ENCODE assay signal across 10 mouse cellular contexts in genomic region chr14:120970637-120971036, GRCm38 (mm10). TPM values are rescaled to one million over a fixed set of nuclear protein-coding genes. Genes with fewer than 3 reads are reported as not detected.
DNase-seq lines count a peak whose midpoint lies in the region; ATAC-seq and TF ChIP-seq lines count a peak whose summit lies in the region.
"Had no signal": no experiment of that assay in that cellular context is flagged by ENCODE, and none has a peak within 500 bp of the region (broad histone marks: within the 10 kb centered on the region; RNA-seq: fewer than 3 reads in every experiment).

No protein-coding gene starts in this region.

- no peaks in the 10 kb centered on the region for H3K79me3 ChIP-seq in C2C12 (ENCODE audit: low read depth)

- H3K4me3 ChIP-seq in intestine, postnatal 0 days (ENCODE audit: low read depth, low read length) = no peak overlapping the region
- no peak overlapping the region for H3K4me3 ChIP-seq in intestine, embryonic 16.5 days (ENCODE audit: low read length)
- H3K4me3 ChIP-seq in C2C12 (ENCODE audit: insufficient read depth, poor library complexity, severe bottlenecking) = no peak overlapping the region
- H3K4me3 ChIP-seq: erythroblast, embryonic 14.5 days; hindbrain, embryonic 15.5 days had no signal

- TF ChIP-seq CTCF in intestine, postnatal 0 days (IDR thresholded peaks at IDR 0.05; ENCODE audit: low read depth) = peak; percentile 60
- TF ChIP-seq CTCF in C2C12 (IDR thresholded peaks at IDR 0.05; ENCODE audit: control insufficient read depth, insufficient read depth, insufficient read length) = peak; percentile 7

- H3K9me3 ChIP-seq in intestine, postnatal 0 days (ENCODE audit: control insufficient read depth) = no peaks in the 10 kb centered on the region
- no peaks in the 10 kb centered on the region for H3K9me3 ChIP-seq in intestine, embryonic 16.5 days (ENCODE audit: control insufficient read depth, low read length)
- H3K9me3 ChIP-seq: hindbrain, embryonic 15.5 days had no signal

- H3K27ac ChIP-seq in intestine, postnatal 0 days (ENCODE audit: low read depth, low read length) = no peak overlapping the region
- H3K27ac ChIP-seq in intestine, embryonic 16.5 days (ENCODE audit: low read length) = no peak overlapping the region
- H3K27ac ChIP-seq: hindbrain, embryonic 15.5 days had no signal

- no peaks in the 10 kb centered on the region for H3K27me3 ChIP-seq in intestine, postnatal 0 days (replicated peaks; ENCODE audit: control insufficient read depth, insufficient read depth, low read length)
- H3K27me3 ChIP-seq in intestine, embryonic 16.5 days (replicated peaks; ENCODE audit: control insufficient read depth, insufficient read depth, low read length) = no peaks in the 10 kb centered on the region
- peaks cover 9% of the 10 kb centered on the region for H3K27me3 ChIP-seq in C2C12 (ENCODE audit: control insufficient read depth, insufficient read depth, insufficient read length)
- H3K27me3 ChIP-seq: hindbrain, embryonic 15.5 days had no signal

- no peak overlapping the region for H3K9ac ChIP-seq in intestine, postnatal 0 days (ENCODE audit: low read depth, low read length)
- H3K9ac ChIP-seq in intestine, embryonic 16.5 days (ENCODE audit: low read depth, low read length) = no peak overlapping the region
- H3K9ac ChIP-seq: hindbrain, embryonic 15.5 days had no signal

- no peaks in the 10 kb centered on the region for H3K79me2 ChIP-seq in C2C12 (ENCODE audit: control insufficient read depth, insufficient read depth)

- no peaks in the 10 kb centered on the region for H3K36me3 ChIP-seq in intestine, postnatal 0 days (ENCODE audit: control insufficient read depth, insufficient read depth)
- H3K36me3 ChIP-seq in intestine, embryonic 16.5 days (ENCODE audit: control insufficient read depth, insufficient read depth, low read length) = no peaks in the 10 kb centered on the region
- no peaks in the 10 kb centered on the region for H3K36me3 ChIP-seq in C2C12 (ENCODE audit: control insufficient read depth, insufficient read depth)
- H3K36me3 ChIP-seq: hindbrain, embryonic 15.5 days had no signal

- peak; percentile 81 for DNase-seq in R1 (ENCODE audit: low read depth, low spot score)
- DNase-seq in spleen, postnatal 4 days (ENCODE audit: low spot score in 2 of 2) = no peak
- no peak for DNase-seq in right cerebral cortex, postnatal 25 days

- ATAC-seq in intestine, postnatal 0 days = no peak
- ATAC-seq in intestine, embryonic 16.5 days = no peak
- ATAC-seq in megakaryocyte, adult 5-6 weeks (ENCODE audit: poor library complexity, severe bottlenecking) = peak; percentile 54; the same call in 1 of the 2 replicates
- no peak for ATAC-seq in monocyte, adult 5-6 weeks (replicated peaks; ENCODE audit: insufficient number of reproducible peaks, low FRiP score, low TSS enrichment, poor library complexity, severe bottlenecking)

- 86% methylated on average over 8 of the region's 8 CpGs for WGBS in intestine, postnatal 0 days
- WGBS in intestine, embryonic 16.5 days = 80% methylated on average over 8 of the region's 8 CpGs

- H3K4me1 ChIP-seq in intestine, postnatal 0 days (replicated peaks; ENCODE audit: control insufficient read depth, insufficient read depth, low read length) = no peaks in the 10 kb centered on the region
- H3K4me1 ChIP-seq in intestine, embryonic 16.5 days (ENCODE audit: control insufficient read depth, insufficient read depth, low read length) = no peaks in the 10 kb centered on the region
- H3K4me1 ChIP-seq: hindbrain, embryonic 15.5 days had no signal

- no peak overlapping the region for H3ac ChIP-seq in C2C12 (ENCODE audit: control insufficient read depth, insufficient read length, low read depth)

- no peak overlapping the region for H3K4me2 ChIP-seq in intestine, postnatal 0 days (replicated peaks; ENCODE audit: low read depth)
- H3K4me2 ChIP-seq in intestine, embryonic 16.5 days (ENCODE audit: low read depth, low read length) = no peak overlapping the region
- H3K4me2 ChIP-seq: hindbrain, embryonic 15.5 days had no signal

TF ChIP-seq in C2C12, 6 proteins besides CTCF, POLR2A, EP300 and RAD21:
- TF ChIP-seq MYOD1 (IDR thresholded peaks at IDR 0.05; ENCODE audit: control insufficient read depth, insufficient read length, low read depth) (no peak), FOSL1 (IDR thresholded peaks at IDR 0.05; ENCODE audit: insufficient read depth, low read length, poor library complexity, severe bottlenecking) (no peak)

RNA-seq across cellular contexts. Expression of gene Ipo5, which starts 59.6 kb away (rescaled TPM):
- polyA plus RNA-seq in intestine, postnatal 0 days (2015; fragmentation: Nextera tagmentation; extraction: Ambion mirVana) = 21.2 and 21.9 TPM in 2 replicates
- 63.5 and 67.7 TPM in 2 replicates for polyA plus RNA-seq in intestine, embryonic 16.5 days (2015; fragmentation: Nextera tagmentation; extraction: Ambion mirVana)
- 89.4 TPM for polyA plus RNA-seq in C2C12 (2012; fragmentation: generic; extraction: Trizol)
- 60.0 and 61.0 TPM in 2 replicates for total RNA-seq in megakaryocyte, adult 5-6 weeks (2015)
- total RNA-seq in megakaryocyte, adult 5-6 weeks (2017) = 96.7 and 102 TPM in 2 replicates
- total RNA-seq in monocyte, adult 5-6 weeks (2017) = 37.5 to 46.7 TPM (median 37.9 TPM) in 3 replicates
